Mouse (Mus musculus) E14TG2a.4 (cell line): ENCODE results near the gene Ace2.

Experiments used
- H3K27me3 ChIP-seq: 2 replicates; pipeline ENCODE4 v1.6.1; 2014; ENCODE audit warnings: low read length, control low read depth; ENCODE audit not compliant: insufficient read depth
- H3K36me3 ChIP-seq: 2 replicates; pipeline ENCODE4 v1.6.1; 2014; ENCODE audit warnings: low read length, control low read depth; ENCODE audit not compliant: insufficient read depth
- H3K4me1 ChIP-seq: replicated peaks from 2 replicates; pipeline ENCODE4 v1.6.1; 2014; ENCODE audit warnings: low read depth, low read length, control low read depth
- H3K4me3 ChIP-seq: replicated peaks from 2 replicates; pipeline ENCODE4 v1.5.1; 2014; ENCODE audit warnings: mild to moderate bottlenecking, low read length
- H3K9me3 ChIP-seq: 2 replicates; pipeline ENCODE4 v1.6.1; 2014; ENCODE audit warnings: low read length, control low read depth
- CTCF ChIP-seq: conservative IDR thresholded peaks from 2 replicates; pipeline ENCODE4 v1.5.1; 2014; ENCODE audit warnings: low read length
- NANOG ChIP-seq: IDR thresholded peaks from 2 replicates; pipeline ENCODE4 v1.6.1; 2014; ENCODE audit warnings: borderline replicate concordance, low read length, mixed read lengths
- POU5F1 ChIP-seq: IDR thresholded peaks from 2 replicates; pipeline ENCODE4 v1.6.1; 2014; ENCODE audit warnings: low read length, borderline replicate concordance

The Ace2 gene

GRCm38 (mm10) chrX:164139032-164139431, at the start of gene Ace2:
Ace2 (plus strand) TSS chrX:164139332.
- no peaks in the 10 kb centered on the region for H3K36me3 ChIP-seq

DNA sequence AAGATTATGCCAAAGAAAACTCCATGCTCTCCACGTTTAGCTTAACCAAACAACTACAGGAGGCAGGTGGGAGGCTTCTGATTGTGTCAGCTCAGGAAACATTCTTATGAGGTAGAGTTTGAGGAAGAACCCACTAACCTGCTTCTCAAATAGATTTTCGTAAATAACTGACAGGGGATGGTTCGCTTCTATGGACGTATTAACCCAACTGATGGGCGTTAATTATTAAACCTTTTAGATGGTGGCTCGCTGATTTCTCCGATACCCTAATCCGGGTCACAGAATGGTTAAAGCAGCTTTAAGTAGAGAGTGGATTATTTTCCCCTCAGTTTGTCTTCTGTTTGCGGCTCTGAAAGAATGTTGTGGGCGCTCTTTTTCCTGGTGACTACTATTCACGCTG, 49.2 kb upstream of the Ace2 start:
- no peaks in the 10 kb centered on the region for H3K27me3 ChIP-seq
- H3K36me3 ChIP-seq = no peaks in the 10 kb centered on the region
- H3K9me3 ChIP-seq = no peaks in the 10 kb centered on the region

More at GRCm38 (mm10) chrX:164139032-164139431, at the start of gene Ace2:
- Histone ChIP-seq H3K9me3 (no peaks in the 10 kb centered on the region), H3K4me3 (no peak within 1 kb of the TSS), H3K27me3 (no peaks in the 10 kb centered on the region), H3K4me1 (no peaks in the 10 kb centered on the region)
- TF ChIP-seq CTCF = no peak
- TF ChIP-seq NANOG = no peak
- no peak for TF ChIP-seq POU5F1

DNA sequence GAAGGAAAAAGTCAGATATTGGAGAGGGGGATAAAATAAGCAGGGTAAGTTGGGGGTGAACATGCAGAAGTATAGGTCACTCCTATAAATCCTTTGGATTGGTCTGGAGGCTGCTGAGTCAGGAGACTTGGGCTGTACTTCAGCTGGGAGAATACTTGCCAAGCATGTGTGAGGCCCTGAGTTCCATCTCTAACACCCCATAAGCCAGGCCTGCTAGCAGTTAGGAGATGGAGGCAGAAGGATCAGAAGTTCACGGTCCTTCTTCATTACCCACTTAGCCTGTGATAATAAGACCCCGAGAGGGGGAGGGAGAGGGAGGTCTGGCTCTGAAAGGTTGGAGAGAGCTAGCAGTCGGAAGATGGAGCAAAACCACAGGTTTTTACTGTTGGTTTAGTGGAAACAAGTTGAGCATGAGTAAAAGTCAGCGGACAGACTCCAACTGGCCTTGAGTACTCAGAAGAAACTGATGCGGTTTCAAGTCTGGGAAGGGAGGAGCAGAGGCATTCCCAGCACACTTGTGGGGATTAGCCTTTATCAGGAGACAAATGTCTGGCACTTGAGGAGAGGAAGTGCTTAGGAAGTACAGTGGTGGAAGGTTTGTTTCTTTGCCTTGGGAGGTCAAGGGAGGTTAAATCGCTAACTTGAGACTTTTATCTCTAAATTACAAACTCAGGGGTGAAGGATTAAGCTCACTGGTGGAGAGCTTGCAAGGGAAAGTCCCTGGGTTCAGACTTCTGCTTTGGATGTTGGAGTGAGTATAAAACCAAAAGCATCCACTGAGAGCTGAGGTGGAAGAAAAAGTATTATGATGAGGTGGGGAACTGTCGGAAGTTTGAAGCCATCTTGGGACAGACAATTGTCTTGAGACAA, 46.6 kb upstream of the Ace2 start:
- Histone ChIP-seq H3K4me1 (no peaks in the 10 kb centered on the region), H3K4me3 (no peak overlapping the region), H3K27me3 (no peaks in the 10 kb centered on the region), H3K9me3 (no peaks in the 10 kb centered on the region), H3K36me3 (no peaks in the 10 kb centered on the region)
- no peak for TF ChIP-seq NANOG
- TF ChIP-seq POU5F1 = no peak
- TF ChIP-seq CTCF = no peak

More for the DNA sequence above, 49.2 kb upstream of the Ace2 start:
- Histone ChIP-seq H3K4me3 (no peak overlapping the region), H3K4me1 (no peaks in the 10 kb centered on the region)
- TF ChIP-seq POU5F1 (no peak), CTCF (no peak), NANOG (no peak)

- Histone ChIP-seq H3K9me3 (no peaks in the 10 kb centered on the region), H3K4me1 (no peaks in the 10 kb centered on the region), H3K36me3 (no peaks in the 10 kb centered on the region), H3K27me3 (no peaks in the 10 kb centered on the region), H3K4me3 (no peak overlapping the region)
- TF ChIP-seq NANOG (no peak), POU5F1 (no peak), CTCF (no peak)
Observed at GRCm38 (mm10) chrX:164093435-164093834, 45.7 kb upstream of the Ace2 start.

DNA sequence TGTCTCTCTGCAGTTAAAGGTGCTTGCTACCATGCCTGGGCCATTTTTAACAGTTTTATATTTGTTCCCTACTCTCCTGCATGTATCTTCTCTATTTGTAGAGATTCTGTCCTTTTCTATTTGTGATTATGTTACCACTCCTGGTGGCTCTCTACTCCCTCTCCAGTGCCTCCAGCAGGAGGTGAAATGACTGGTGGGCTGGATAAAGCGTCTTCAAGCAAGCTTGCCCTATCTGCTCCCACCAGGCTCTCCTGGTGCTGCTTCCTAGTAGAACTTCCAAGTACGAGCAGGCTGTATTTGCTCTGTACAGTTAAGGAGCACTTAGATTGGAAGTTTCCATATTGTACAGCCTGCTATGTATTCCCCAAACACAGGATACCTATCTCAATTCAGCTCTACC, 43.3 kb upstream of the Ace2 start:
- Histone ChIP-seq H3K9me3 (no peaks in the 10 kb centered on the region), H3K27me3 (no peaks in the 10 kb centered on the region), H3K36me3 (no peaks in the 10 kb centered on the region), H3K4me3 (no peak overlapping the region), H3K4me1 (no peaks in the 10 kb centered on the region)
- TF ChIP-seq NANOG (no peak), POU5F1 (no peak), CTCF (no peak)

GRCm38 (mm10) chrX:164101483-164101882, 37.6 kb upstream of the Ace2 start:
- Histone ChIP-seq H3K4me1 (no peaks in the 10 kb centered on the region), H3K9me3 (no peaks in the 10 kb centered on the region), H3K27me3 (no peaks in the 10 kb centered on the region), H3K4me3 (no peak overlapping the region), H3K36me3 (no peaks in the 10 kb centered on the region)
- TF ChIP-seq POU5F1 = no peak
- TF ChIP-seq CTCF = no peak
- TF ChIP-seq NANOG = no peak

DNA sequence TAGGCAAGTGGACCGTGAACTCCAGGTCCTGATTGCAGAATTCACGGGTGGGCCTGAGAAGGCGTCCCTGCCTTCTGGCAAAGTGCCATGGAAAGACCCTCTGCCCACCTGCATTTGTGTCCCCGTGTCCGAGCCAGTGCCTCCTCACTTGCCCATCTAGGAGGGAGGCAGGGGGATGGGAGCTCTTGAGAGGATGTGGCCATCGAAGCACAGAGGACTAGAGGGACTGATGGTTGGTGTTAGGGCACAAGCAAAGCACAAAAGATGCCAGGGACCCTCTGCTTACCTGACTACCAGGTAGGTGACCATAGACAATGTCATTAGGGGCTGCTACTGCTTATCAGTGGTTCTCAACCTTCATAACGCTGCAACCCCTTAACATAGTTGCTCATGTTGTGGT, 36.9 kb upstream of the Ace2 start:
- H3K9me3 ChIP-seq = no peaks in the 10 kb centered on the region
- H3K4me3 ChIP-seq = no peak overlapping the region
- TF ChIP-seq NANOG (no peak), CTCF (no peak), POU5F1 (no peak)

DNA sequence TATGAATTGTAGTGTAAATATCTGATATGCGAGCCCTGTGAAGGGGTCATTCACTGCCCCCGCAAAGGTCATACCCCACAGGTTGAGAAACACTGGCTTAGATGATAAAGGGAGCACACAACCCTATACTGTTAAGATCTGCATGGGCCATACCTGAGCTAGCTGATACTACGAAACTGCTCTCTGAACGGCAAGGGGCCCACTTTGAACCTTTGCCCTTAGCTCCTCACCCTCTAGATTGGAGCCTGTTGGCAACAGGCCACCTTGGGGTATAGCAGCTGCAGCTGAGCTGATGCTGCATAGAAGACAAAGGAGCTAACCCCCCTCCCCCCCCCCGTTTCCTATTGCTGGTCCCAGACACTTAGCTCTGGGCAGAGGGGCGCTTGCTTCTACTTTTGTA, 36.5 kb upstream of the Ace2 start:
- TF ChIP-seq POU5F1 (no peak), CTCF (no peak), NANOG (no peak)
- Histone ChIP-seq H3K9me3 (no peaks in the 10 kb centered on the region), H3K27me3 (no peaks in the 10 kb centered on the region), H3K36me3 (no peaks in the 10 kb centered on the region), H3K4me1 (no peaks in the 10 kb centered on the region), H3K4me3 (no peak overlapping the region)

More for the DNA sequence above, 36.9 kb upstream of the Ace2 start:
- no peaks in the 10 kb centered on the region for H3K4me1 ChIP-seq
- no peaks in the 10 kb centered on the region for H3K36me3 ChIP-seq
- H3K27me3 ChIP-seq = no peaks in the 10 kb centered on the region
